Mouse (Mus musculus) inflammation-experienced regulatory T-cells, adult 6 months (primary cell): ENCODE measurements around the gene Hoxc11. TPM values are rescaled to one million over a fixed set of nuclear protein-coding genes. Genes with fewer than 3 reads are reported as not detected.

ENCODE experiments used
- ATAC-seq: one replicate; pipeline ENCODE4 v1.8.0; 2017
- polyA plus RNA-seq, 3 experiments: library from polyadenylated mRNA; unstranded; fragments of 100-300 nt; shearing (Covaris generic); gene quantifications; one replicate each; pipeline ENCODE4 v1.2.1; 2017

Hoxc11 gene
- polyA plus RNA-seq, 3 experiments from 2014 or later: not detected

GRCm38 (mm10) chr15:102965892-102966775, 11.9 kb downstream of the Hoxc11 start:
- peak; percentile 74 for ATAC-seq

GRCm38 (mm10) chr15:102966776-102967311, 12.6 kb downstream of the Hoxc11 start, which contains the start of gene Hoxc10:
TSS of gene Hoxc10 (plus strand) at chr15:102966796.
- peak; percentile 4 for ATAC-seq

GRCm38 (mm10) chr15:102967312-102967510, 13.0 kb downstream of the Hoxc11 start, which contains the start of gene Hoxc5:
TSS of gene Hoxc5 (plus strand) at chr15:102967443.
- ATAC-seq: no peak

GRCm38 (mm10) chr15:102967511-102968397, 13.5 kb downstream of the Hoxc11 start:
- no peak for ATAC-seq

- ATAC-seq: no peak
Observed at GRCm38 (mm10) chr15:102969296-102969695, 15.1 kb downstream of the Hoxc11 start.

- ATAC-seq: no peak
Observed at GRCm38 (mm10) chr15:102970740-102971139, 16.5 kb downstream of the Hoxc11 start.

GRCm38 (mm10) chr15:102972254-102972653, 18.0 kb downstream of the Hoxc11 start:
- no peak for ATAC-seq

GRCm38 (mm10) chr15:102972753-102973152, 18.5 kb downstream of the Hoxc11 start:
- no peak for ATAC-seq

- ATAC-seq: no peak
Observed at GRCm38 (mm10) chr15:102975034-102975433, 20.8 kb downstream of the Hoxc11 start.

- ATAC-seq: no peak
Observed at GRCm38 (mm10) chr15:102975688-102976111, 21.5 kb downstream of the Hoxc11 start.

GRCm38 (mm10) chr15:102976171-102976570, 21.9 kb downstream of the Hoxc11 start, which contains the start of gene Hoxc9:
TSS of gene Hoxc9 (plus strand) at chr15:102976439.
- ATAC-seq: no peak

GRCm38 (mm10) chr15:102976631-102977422, 22.6 kb downstream of the Hoxc11 start:
- peak; percentile 53 for ATAC-seq

- peak; percentile 50 for ATAC-seq
Observed at GRCm38 (mm10) chr15:102977423-102977974, 23.3 kb downstream of the Hoxc11 start.

- ATAC-seq: no peak
Observed at GRCm38 (mm10) chr15:102978615-102979515, 24.6 kb downstream of the Hoxc11 start.

- no peak for ATAC-seq
Observed at GRCm38 (mm10) chr15:102979936-102980335, 25.7 kb downstream of the Hoxc11 start.

- ATAC-seq: no peak
Observed at GRCm38 (mm10) chr15:102980352-102980751, 26.1 kb downstream of the Hoxc11 start.

- no peak for ATAC-seq
Observed at GRCm38 (mm10) chr15:102980912-102981311, 26.7 kb downstream of the Hoxc11 start.

GRCm38 (mm10) chr15:102981379-102982288, 27.4 kb downstream of the Hoxc11 start:
- ATAC-seq: peak; percentile 29

- ATAC-seq: no peak
Observed at GRCm38 (mm10) chr15:102983716-102984115, 29.5 kb downstream of the Hoxc11 start.

- no peak for ATAC-seq
Observed at GRCm38 (mm10) chr15:102984521-102984920, 30.3 kb downstream of the Hoxc11 start.
